Mouse (Mus musculus): ENCODE data around the gene Gm11549.

- TF ChIP-seq CTCF (IDR thresholded peaks at IDR 0.05; ENCODE audit: borderline replicate concordance, extremely low read depth, insufficient read depth, insufficient read length) (no peak), POLR2A (IDR thresholded peaks at IDR 0.05; ENCODE audit: borderline replicate concordance, extremely low read depth, insufficient read depth, insufficient read length, poor library complexity, severe bottlenecking) (no peak)
Measured at GRCm38 (mm10) chr3:36491535-36491934, 30.1 kb downstream of the Gm11549 start.
